Mouse (Mus musculus) olfactory bulb, adult 2 months (tissue): Measurements from ENCODE around the gene Kansl2. TPM values are rescaled to one million over a fixed set of nuclear protein-coding genes. Genes with fewer than 3 reads are reported as not detected.

Experiments
- H3K27ac ChIP-seq: fragments of 200-500 bp; 2 replicates; pipeline ENCODE4 v1.5.1; 2012; ENCODE audit warnings: low read depth, low read length; ENCODE audit not compliant: insufficient read depth
- H3K4me1 ChIP-seq: fragments of 200-500 bp; 2 replicates; pipeline ENCODE4 v1.6.1; 2012; ENCODE audit warnings: low read length; ENCODE audit not compliant: control insufficient read depth, insufficient read depth
- H3K4me3 ChIP-seq: fragments of 200-500 bp; 2 replicates; pipeline ENCODE4 v1.5.1; 2012; ENCODE audit warnings: mild to moderate bottlenecking, low read depth, low read length, moderate library complexity; ENCODE audit not compliant: insufficient read depth
- CTCF ChIP-seq: fragments of 200-500 bp; IDR thresholded peaks from 2 replicates; pipeline ENCODE4 v1.5.1; 2012; ENCODE audit warnings: low read depth, mild to moderate bottlenecking, low read length, moderate library complexity; ENCODE audit not compliant: insufficient read depth
- POLR2A ChIP-seq: fragments of 200-500 bp; IDR thresholded peaks from 2 replicates; pipeline ENCODE4 v1.6.1; 2012; ENCODE audit warnings: mild to moderate bottlenecking, low read depth, low read length, moderate library complexity; ENCODE audit not compliant: insufficient read depth
- WGBS: fragments of 180-500 bp; shearing (Covaris S2); methylation state at CpG from one replicate; pipeline ENCODE4 v1.1.7; 2018; 5-methylcytosine and 5-hydroxymethylcytosine counted together
- polyA plus RNA-seq: library from polyadenylated mRNA; stranded (reverse); fragments of >200 nt; gene quantifications from 2 replicates; pipeline ENCODE4 v1.2.4, GENCODE M21; 2012; ENCODE audit warnings: low replicate concordance; ENCODE audit not compliant: missing spikeins, insufficient read depth, insufficient read length

Kansl2 gene
- polyA plus RNA-seq = not detected in 2 replicates

- WGBS = under 1% methylated on average over 69 of the region's 70 CpGs
- TF ChIP-seq CTCF (no peak), POLR2A (peak; percentile 97)
- H3K27ac ChIP-seq = peak within 1 kb of the TSS; percentile 99
- H3K4me1 ChIP-seq = peaks cover 10% of the 10 kb centered on the region
- H3K4me3 ChIP-seq = peak within 1 kb of the TSS; percentile 97
These were observed at the start of gene Kansl2 for GRCm38 (mm10) chr15:98533881-98534627. TSS of gene Kansl2 (minus strand) at chr15:98534264.

DNA sequence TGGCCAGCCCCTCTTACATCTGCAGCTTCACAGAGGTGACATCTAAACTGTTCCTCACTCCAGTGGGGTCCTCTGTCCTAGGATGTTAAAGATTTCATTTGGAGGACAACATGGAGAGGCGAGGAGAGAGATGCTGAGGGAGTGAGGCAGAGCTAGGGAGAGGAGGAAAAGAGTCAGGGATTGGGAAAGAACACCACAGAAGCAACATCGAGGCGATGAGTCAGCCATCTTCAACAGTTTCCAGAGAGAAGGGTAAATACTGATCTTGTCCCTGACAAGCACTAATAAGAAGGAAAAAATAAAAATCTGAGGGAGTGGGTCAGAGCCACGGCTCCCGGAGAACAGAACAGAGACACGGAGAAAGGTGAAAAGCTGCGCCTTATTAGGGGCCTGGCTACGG, 48.9 kb upstream of the Kansl2 start:
- 39% methylated on average over 8 of the region's 8 CpGs for WGBS
- peaks cover 15% of the 10 kb centered on the region; the same call in 1 of the 2 replicates for H3K4me1 ChIP-seq
- no peak overlapping the region for H3K4me3 ChIP-seq
- H3K27ac ChIP-seq = peak overlapping the region; percentile 66
- TF ChIP-seq POLR2A (no peak), CTCF (no peak)

DNA sequence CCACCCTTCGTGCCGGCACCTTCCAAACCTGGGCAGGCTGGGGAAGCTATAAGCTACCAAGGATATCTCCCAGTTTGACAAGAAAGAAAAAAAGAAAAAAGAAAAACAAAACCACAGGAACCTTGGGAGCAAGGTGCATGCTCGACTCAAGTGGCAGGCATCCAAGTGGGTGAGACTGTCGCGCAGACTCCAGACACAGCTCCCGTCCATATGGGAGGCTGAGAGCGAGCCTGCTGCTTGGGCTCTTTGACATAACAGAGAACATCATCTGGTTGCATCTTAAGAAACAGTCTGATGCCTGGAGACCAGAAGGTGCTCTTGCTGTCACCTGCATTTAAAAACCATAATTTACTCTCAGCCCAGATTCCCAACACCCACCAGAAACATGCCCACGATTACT, 48.3 kb upstream of the Kansl2 start:
- no peak overlapping the region for H3K4me3 ChIP-seq
- TF ChIP-seq POLR2A (no peak), CTCF (no peak)
- WGBS = 64% methylated on average over 8 of the region's 8 CpGs
- H3K27ac ChIP-seq = peak overlapping the region; percentile 66; the same call in 1 of the 2 replicates
- H3K4me1 ChIP-seq = peaks cover 15% of the 10 kb centered on the region; the same call in 1 of the 2 replicates

GRCm38 (mm10) chr15:98579795-98580464, 45.9 kb upstream of the Kansl2 start:
- Histone ChIP-seq H3K4me3 (no peak overlapping the region), H3K4me1 (peaks cover 12% of the 10 kb centered on the region; the same call in 1 of the 2 replicates), H3K27ac (no peak overlapping the region)
- WGBS = 41% methylated on average over 5 of the region's 5 CpGs
- no peak for TF ChIP-seq POLR2A
- TF ChIP-seq CTCF = peak; percentile 42; the same call in 1 of the 2 replicates

GRCm38 (mm10) chr15:98579310-98579709, 45.2 kb upstream of the Kansl2 start:
- H3K4me1 ChIP-seq = peaks cover 12% of the 10 kb centered on the region; the same call in 1 of the 2 replicates
- no peak overlapping the region for H3K4me3 ChIP-seq
- TF ChIP-seq POLR2A = no peak
- no peak for TF ChIP-seq CTCF
- H3K27ac ChIP-seq = no peak overlapping the region
- WGBS = 83% methylated on average over 2 of the region's 2 CpGs

DNA sequence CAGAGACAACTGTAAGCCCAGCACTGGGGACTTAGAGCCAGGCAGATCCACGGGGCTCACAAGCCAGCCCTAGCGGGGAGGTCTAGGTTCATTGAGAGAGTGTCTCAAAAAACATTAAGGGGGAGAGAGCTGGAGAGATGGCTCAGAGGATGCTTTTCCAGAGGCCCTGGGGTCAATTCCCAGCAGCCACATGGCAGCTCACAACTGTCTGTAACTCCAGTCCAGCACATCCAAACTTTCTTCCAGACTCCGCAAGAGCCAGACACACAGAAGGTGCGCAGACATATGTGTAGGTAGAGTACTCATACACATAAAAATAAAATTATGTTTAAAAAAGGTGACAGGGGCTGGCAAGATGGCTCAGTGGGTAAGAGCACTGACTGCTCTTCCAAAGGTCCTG, 39.2 kb upstream of the Kansl2 start:
- TF ChIP-seq POLR2A (no peak), CTCF (no peak)
- Histone ChIP-seq H3K4me3 (no peak overlapping the region), H3K4me1 (peaks cover 5% of the 10 kb centered on the region; the same call in 1 of the 2 replicates), H3K27ac (no peak overlapping the region)
- 78% methylated on average over 4 of the region's 4 CpGs for WGBS

- 83% methylated on average over 10 of the region's 10 CpGs for WGBS
- no peak for TF ChIP-seq CTCF
- TF ChIP-seq POLR2A = no peak
These were observed 36.9 kb upstream of the Kansl2 start, which contains the start of the genes Ccnt1 and 4930415O20Rik for GRCm38 (mm10) chr15:98570873-98571538. TSS of gene Ccnt1 (minus strand) at chr15:98570923. TSS of gene 4930415O20Rik (plus strand) at chr15:98571004.

DNA sequence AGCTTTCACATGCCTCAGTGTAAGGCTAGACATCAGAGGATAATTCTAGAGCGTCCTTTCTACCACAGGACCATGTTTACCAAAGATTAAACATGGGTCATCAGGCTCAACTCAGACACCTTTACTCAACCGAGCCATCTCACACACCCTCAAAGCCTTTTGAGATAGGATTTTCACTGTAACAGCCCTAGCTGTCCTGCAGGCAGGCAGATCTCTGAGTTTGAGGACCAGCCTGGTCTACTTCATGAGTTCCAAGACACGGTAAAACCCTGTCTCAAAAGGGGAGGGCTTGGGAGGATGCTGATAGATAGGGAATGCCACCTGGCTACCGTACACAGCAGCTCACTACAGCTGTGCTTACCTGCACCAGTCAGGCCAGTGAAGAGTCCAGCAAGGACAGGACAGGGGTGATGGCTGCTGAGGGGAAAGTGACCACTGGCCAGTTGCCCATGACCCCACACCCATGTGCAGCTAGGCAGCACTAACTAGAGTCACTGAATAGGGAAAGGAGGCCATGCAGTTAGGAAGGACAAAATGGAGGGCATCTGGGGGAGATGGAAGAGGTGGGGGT, 35.8 kb upstream of the Kansl2 start:
- TF ChIP-seq CTCF (no peak), POLR2A (no peak)
- WGBS = 94% methylated on average over 4 of the region's 4 CpGs
- Histone ChIP-seq H3K4me1 (peaks cover 7% of the 10 kb centered on the region; the same call in 1 of the 2 replicates), H3K27ac (no peak overlapping the region), H3K4me3 (no peak overlapping the region)

More at GRCm38 (mm10) chr15:98570873-98571538, 36.9 kb upstream of the Kansl2 start, which contains the start of the genes Ccnt1 and 4930415O20Rik:
- Histone ChIP-seq H3K27ac (no peak within 1 kb of the TSS), H3K4me3 (no peak within 1 kb of the TSS), H3K4me1 (peaks cover 5% of the 10 kb centered on the region; the same call in 1 of the 2 replicates)
